Mouse (Mus musculus): ENCODE data around the gene Nr6a1. TPM values are rescaled to one million over a fixed set of nuclear protein-coding genes. Genes with fewer than 3 reads are reported as not detected.

The Nr6a1 gene
- polyA plus RNA-seq, 1 experiment from 2014 or later: 0.80 TPM

GRCm38 (mm10) chr2:38934936-38935335 lies 7.4 kb upstream of the Nr6a1 start:
- 28% methylated on average over 5 of the region's 5 CpGs for WGBS

GRCm38 (mm10) chr2:38933931-38934330 lies 6.4 kb upstream of the Nr6a1 start:
- ATAC-seq (ENCODE audit: low FRiP score, low read depth): peak; percentile 37
- peaks cover 32% of the 10 kb centered on the region for H3K4me1 ChIP-seq
- H3K9me3 ChIP-seq: no peaks in the 10 kb centered on the region
- no peak overlapping the region for H3K4me3 ChIP-seq
- WGBS: 17% methylated on average over 2 of the region's 2 CpGs
- H3K27ac ChIP-seq: peak overlapping the region; percentile 83
- 0 out of 2 replicates have a peak overlapping the region, but pooled peaks have one; percentile 35 for H3K9ac ChIP-seq
- peak overlapping the region; percentile 31 for H3K4me2 ChIP-seq (replicated peaks)
- H3K27me3 ChIP-seq: no peaks in the 10 kb centered on the region
- no peaks in the 10 kb centered on the region for H3K36me3 ChIP-seq

More at GRCm38 (mm10) chr2:38934936-38935335, 7.4 kb upstream of the Nr6a1 start:
- peaks cover 32% of the 10 kb centered on the region for H3K4me1 ChIP-seq
- peak overlapping the region; percentile 31 for H3K4me2 ChIP-seq (replicated peaks)
- no peak for ATAC-seq (ENCODE audit: low FRiP score, low read depth)
- H3K4me3 ChIP-seq: peak overlapping the region; percentile 5; the same call in 1 of the 2 replicates
- no peaks in the 10 kb centered on the region for H3K36me3 ChIP-seq
- no peak overlapping the region for H3K9ac ChIP-seq
- peak overlapping the region; percentile 83; the same call in 1 of the 2 replicates for H3K27ac ChIP-seq
- H3K9me3 ChIP-seq: no peaks in the 10 kb centered on the region
- no peaks in the 10 kb centered on the region for H3K27me3 ChIP-seq

GRCm38 (mm10) chr2:38931851-38932667 lies 4.6 kb upstream of the Nr6a1 start, which contains the start of gene Olfml2a:
Gene Olfml2a (plus strand): TSS chr2:38931978.
- 9% methylated on average over 27 of the region's 32 CpGs for WGBS
- ATAC-seq (ENCODE audit: low FRiP score, low read depth): peak; percentile 81
- H3K36me3 ChIP-seq: no peaks in the 10 kb centered on the region
- H3K4me1 ChIP-seq: peaks cover 37% of the 10 kb centered on the region
- no peaks in the 10 kb centered on the region for H3K9me3 ChIP-seq
- peak within 1 kb of the TSS; percentile 78 for H3K4me2 ChIP-seq (replicated peaks)
- peak within 1 kb of the TSS; percentile 67 for H3K9ac ChIP-seq
- peak within 1 kb of the TSS; percentile 45 for H3K4me3 ChIP-seq
- no peaks in the 10 kb centered on the region for H3K27me3 ChIP-seq
- H3K27ac ChIP-seq: no peak within 1 kb of the TSS; the same call in 1 of the 2 replicates

GRCm38 (mm10) chr2:38930269-38930668 lies 2.8 kb upstream of the Nr6a1 start:
- peaks cover 5% of the 10 kb centered on the region; the same call in 1 of the 2 replicates for H3K27me3 ChIP-seq
- H3K4me1 ChIP-seq: peaks cover 41% of the 10 kb centered on the region
- ATAC-seq (ENCODE audit: low FRiP score, low read depth): no peak
- no peak overlapping the region for H3K4me3 ChIP-seq
- H3K36me3 ChIP-seq: no peaks in the 10 kb centered on the region
- H3K9me3 ChIP-seq: no peaks in the 10 kb centered on the region
- H3K27ac ChIP-seq: no peak overlapping the region
- 52% methylated on average over 2 of the region's 2 CpGs for WGBS
- no peak overlapping the region for H3K9ac ChIP-seq
- no peak overlapping the region for H3K4me2 ChIP-seq (replicated peaks)

GRCm38 (mm10) chr2:38926145-38926891 lies 1.2 kb downstream of the Nr6a1 start:
- Histone ChIP-seq H3K27ac (no peak overlapping the region), H3K4me3 (peak overlapping the region; percentile 75), H3K9ac (peak overlapping the region; percentile 73), H3K4me2 (replicated peaks) (peak overlapping the region; percentile 99), H3K9me3 (no peaks in the 10 kb centered on the region), H3K27me3 (peaks cover 24% of the 10 kb centered on the region), H3K4me1 (peaks cover 21% of the 10 kb centered on the region), H3K36me3 (no peaks in the 10 kb centered on the region)
- ATAC-seq (ENCODE audit: low FRiP score, low read depth): peak; percentile 93
- WGBS: under 1% methylated on average over 44 of the region's 53 CpGs

- under 1% methylated on average over 51 of the region's 51 CpGs for WGBS
- Histone ChIP-seq H3K4me3 (peak overlapping the region; percentile 75), H3K9me3 (no peaks in the 10 kb centered on the region), H3K4me2 (replicated peaks) (peak overlapping the region; percentile 99), H3K4me1 (peaks cover 20% of the 10 kb centered on the region), H3K9ac (peak overlapping the region; percentile 73), H3K36me3 (no peaks in the 10 kb centered on the region), H3K27ac (no peak overlapping the region), H3K27me3 (peaks cover 24% of the 10 kb centered on the region)
- ATAC-seq (ENCODE audit: low FRiP score, low read depth): peak; percentile 55
Measured at GRCm38 (mm10) chr2:38925171-38926080, 2.1 kb downstream of the Nr6a1 start.

DNA sequence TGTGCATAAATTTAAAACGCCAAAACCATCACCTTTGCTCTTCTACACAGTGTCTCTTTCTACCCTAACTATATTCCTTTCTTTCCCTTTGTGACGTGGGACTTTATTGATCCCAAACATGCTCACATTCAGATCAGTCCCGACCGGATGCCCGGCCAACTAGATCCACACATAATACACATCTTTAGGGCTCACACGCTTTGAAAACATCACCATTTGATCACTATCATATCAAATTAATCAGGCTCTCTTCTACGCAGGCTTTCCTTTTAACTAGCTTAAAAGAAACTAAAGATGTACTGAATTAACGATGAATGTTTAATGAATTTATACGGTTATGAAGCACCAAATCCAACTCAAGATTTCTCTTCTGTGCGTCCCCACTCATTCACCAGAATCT lies 2.9 kb downstream of the Nr6a1 start:
- no peak for ATAC-seq (ENCODE audit: low FRiP score, low read depth)
- peak overlapping the region; percentile 75 for H3K4me3 ChIP-seq
- H3K9ac ChIP-seq: no peak overlapping the region
- H3K4me2 ChIP-seq (replicated peaks): peak overlapping the region; percentile 99
- 3% methylated on average over 10 of the region's 10 CpGs for WGBS
- peaks cover 20% of the 10 kb centered on the region for H3K4me1 ChIP-seq
- no peaks in the 10 kb centered on the region for H3K36me3 ChIP-seq
- no peak overlapping the region for H3K27ac ChIP-seq
- no peaks in the 10 kb centered on the region for H3K9me3 ChIP-seq
- H3K27me3 ChIP-seq: peaks cover 24% of the 10 kb centered on the region

- Histone ChIP-seq H3K4me3 (no peak overlapping the region), H3K4me2 (replicated peaks) (no peak overlapping the region), H3K27ac (no peak overlapping the region), H3K4me1 (peaks cover 20% of the 10 kb centered on the region), H3K9me3 (no peaks in the 10 kb centered on the region), H3K27me3 (peaks cover 24% of the 10 kb centered on the region), H3K9ac (no peak overlapping the region), H3K36me3 (no peaks in the 10 kb centered on the region)
- 32% methylated on average over 2 of the region's 2 CpGs for WGBS
- no peak for ATAC-seq (ENCODE audit: low FRiP score, low read depth)
Measured at GRCm38 (mm10) chr2:38923911-38924310, 3.6 kb downstream of the Nr6a1 start.

DNA sequence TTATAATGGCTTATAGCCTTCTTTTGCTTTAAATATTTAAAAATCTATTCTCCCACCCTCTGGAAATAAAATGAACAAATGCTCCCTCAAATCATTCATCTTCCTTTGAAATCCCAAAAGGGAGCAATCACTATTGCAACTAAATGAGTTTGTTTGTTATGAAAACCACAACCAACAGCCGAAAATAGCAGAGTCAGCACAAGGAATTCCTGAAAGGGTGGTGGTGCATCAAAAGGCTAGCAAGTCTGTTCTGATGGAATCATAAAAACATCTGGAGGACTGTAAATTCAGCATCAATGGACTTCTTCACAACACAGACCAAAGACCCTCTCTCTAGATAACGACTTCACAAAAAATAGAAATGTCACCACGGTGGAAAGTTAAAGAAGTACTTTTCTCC lies 4.0 kb downstream of the Nr6a1 start:
- Histone ChIP-seq H3K27me3 (peaks cover 24% of the 10 kb centered on the region), H3K9ac (no peak overlapping the region), H3K9me3 (no peaks in the 10 kb centered on the region), H3K4me1 (peaks cover 20% of the 10 kb centered on the region), H3K4me3 (no peak overlapping the region), H3K36me3 (no peaks in the 10 kb centered on the region), H3K4me2 (replicated peaks) (no peak overlapping the region), H3K27ac (no peak overlapping the region)
- ATAC-seq (ENCODE audit: low FRiP score, low read depth): no peak
- 13% methylated on average over 3 of the region's 3 CpGs for WGBS

DNA sequence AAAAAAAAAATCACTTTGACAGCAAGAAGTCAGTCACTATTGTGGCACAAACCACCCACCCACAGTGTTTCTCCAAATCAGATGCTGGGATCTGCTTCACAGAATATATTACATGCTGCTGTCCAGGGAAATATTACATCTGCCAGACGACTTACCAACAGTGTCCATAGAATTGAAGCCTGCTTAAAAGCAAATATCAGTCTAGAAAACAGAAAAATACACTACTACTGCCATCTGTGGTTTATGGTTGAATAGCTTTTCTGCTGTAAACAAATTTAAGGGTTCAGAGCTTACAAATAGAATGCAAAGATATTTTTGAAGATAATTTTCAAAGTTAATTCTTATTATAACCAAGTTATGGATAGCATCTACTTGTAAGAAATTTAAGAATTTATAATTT lies 6.1 kb downstream of the Nr6a1 start:
- WGBS: 20% methylated on average over 1 of the region's 1 CpGs
- Histone ChIP-seq H3K27ac (no peak overlapping the region), H3K4me1 (peaks cover 13% of the 10 kb centered on the region), H3K4me2 (replicated peaks) (no peak overlapping the region), H3K9me3 (no peaks in the 10 kb centered on the region), H3K9ac (no peak overlapping the region), H3K36me3 (no peaks in the 10 kb centered on the region; the same call in 1 of the 2 replicates), H3K27me3 (peaks cover 24% of the 10 kb centered on the region), H3K4me3 (no peak overlapping the region)
- no peak for ATAC-seq (ENCODE audit: low FRiP score, low read depth)

GRCm38 (mm10) chr2:38916947-38917691 lies 10.4 kb downstream of the Nr6a1 start:
- WGBS: 50% methylated on average over 4 of the region's 4 CpGs
- ATAC-seq (ENCODE audit: low FRiP score, low read depth): no peak
- Histone ChIP-seq H3K27me3 (no peaks in the 10 kb centered on the region), H3K4me3 (no peak overlapping the region), H3K9ac (no peak overlapping the region), H3K27ac (no peak overlapping the region), H3K4me2 (replicated peaks) (no peak overlapping the region), H3K9me3 (no peaks in the 10 kb centered on the region), H3K4me1 (peaks cover 4% of the 10 kb centered on the region; the same call in 1 of the 2 replicates), H3K36me3 (no peaks in the 10 kb centered on the region; the same call in 1 of the 2 replicates)
